Mouse (Mus musculus) left cerebral cortex, adult 2 months (tissue): ENCODE data around the gene Moxd1. TPM values are rescaled to one million over a fixed set of nuclear protein-coding genes. Genes with fewer than 3 reads are reported as not detected.

Experiments used
- DNase-seq, 2 experiments: peaks; one replicate each; pipeline ENCODE4 v3.0.0; 2021 to 2022; ENCODE audit warnings: low spot score in 2 of 2, mixed read lengths in 1 of 2; ENCODE audit errors: extremely low spot score in 1 of 2
- H3K27ac ChIP-seq: fragments of 200-600 bp; 2 replicates; pipeline ENCODE4 v1.8.1; 2022
- H3K4me3 ChIP-seq: fragments of 200-600 bp; 2 replicates; pipeline ENCODE4 v1.8.1; 2022
- CTCF ChIP-seq: fragments of 200-600 bp; IDR thresholded peaks from 2 replicates; pipeline ENCODE4 v1.8.1; 2022; ENCODE audit warnings: antibody characterized with exemption, mild to moderate bottlenecking, moderate library complexity
- intact Hi-C: fragments of 180-260 bp; cut with DNase I; formaldehyde crosslinking; loops from one replicate; pipeline ENCODE4 v1.15.1; 2025
- total RNA-seq, 2 experiments: library from RNA; stranded (reverse); gene quantifications; 2 replicates each; pipeline ENCODE4 v1.2.3; 2021

Moxd1 gene
- total RNA-seq, 2 experiments from 2014 or later: 7.7 to 9.8 TPM

- intact Hi-C loops: loop anchor here (5.0 kb wide), 2 partner anchors 260 to 290 kb away; no protein-coding TSS in a partner anchor
- DNase-seq: no peak
Observed at GRCm38 (mm10) chr10:24332799-24333198, 109.5 kb downstream of the Moxd1 start.

GRCm38 (mm10) chr10:24339593-24340143 is 116.4 kb downstream of the Moxd1 start:
- no peak overlapping the region for H3K27ac ChIP-seq
- intact Hi-C loops: loop anchor here (2.0 kb wide), 1 partner anchor 23 kb away; no protein-coding TSS in a partner anchor
- no peak for DNase-seq
- no peak for TF ChIP-seq CTCF
- no peak overlapping the region for H3K4me3 ChIP-seq

More at GRCm38 (mm10) chr10:24332799-24333198, 109.5 kb downstream of the Moxd1 start:
- peak; percentile 36 for TF ChIP-seq CTCF
- H3K4me3 ChIP-seq: no peak overlapping the region
- H3K27ac ChIP-seq: no peak overlapping the region

GRCm38 (mm10) chr10:24340551-24341213 is 117.4 kb downstream of the Moxd1 start:
- DNase-seq: no peak
- TF ChIP-seq CTCF: no peak
- no peak overlapping the region for H3K27ac ChIP-seq
- intact Hi-C loops: no loop called here
- no peak overlapping the region for H3K4me3 ChIP-seq

- Histone ChIP-seq H3K27ac (no peak overlapping the region), H3K4me3 (no peak overlapping the region)
- no peak for TF ChIP-seq CTCF
- intact Hi-C loops: no loop called here
- DNase-seq: no peak
Observed at GRCm38 (mm10) chr10:24341214-24341589, 117.9 kb downstream of the Moxd1 start.

- Histone ChIP-seq H3K4me3 (no peak overlapping the region), H3K27ac (no peak overlapping the region)
- TF ChIP-seq CTCF: no peak
- DNase-seq: no peak
- intact Hi-C loops: no loop called here
Observed at GRCm38 (mm10) chr10:24343068-24343467, 119.8 kb downstream of the Moxd1 start.

Other genes starting within 250 kb of the Moxd1 start
- not detected for gene Taar6, start 237.9 kb upstream of the Moxd1 start, total RNA-seq
- gene Taar7a, start 230.0 kb upstream of the Moxd1 start, total RNA-seq: not detected
- gene Taar7b, start 223.6 kb upstream of the Moxd1 start, total RNA-seq: not detected
- gene Taar7d, start 196.3 kb upstream of the Moxd1 start, total RNA-seq: not detected
- not detected for gene Taar7e, start 185.9 kb upstream of the Moxd1 start, total RNA-seq
- not detected for gene Taar7f, start 174.0 kb upstream of the Moxd1 start, total RNA-seq
- not detected for gene Taar8a, start 147.0 kb upstream of the Moxd1 start, total RNA-seq
- not detected for gene Taar8b, start 131.2 kb upstream of the Moxd1 start, total RNA-seq
- not detected for gene Taar8c, start 121.6 kb upstream of the Moxd1 start, total RNA-seq
- not detected for gene Taar9, start 114.0 kb upstream of the Moxd1 start, total RNA-seq
- 100 to 1,000 TPM; 136 to 144 TPM for gene Stx7, start 74.2 kb upstream of the Moxd1 start, total RNA-seq